ENCODE assay signal across 12 mouse cellular contexts in the genomic region with DNA sequence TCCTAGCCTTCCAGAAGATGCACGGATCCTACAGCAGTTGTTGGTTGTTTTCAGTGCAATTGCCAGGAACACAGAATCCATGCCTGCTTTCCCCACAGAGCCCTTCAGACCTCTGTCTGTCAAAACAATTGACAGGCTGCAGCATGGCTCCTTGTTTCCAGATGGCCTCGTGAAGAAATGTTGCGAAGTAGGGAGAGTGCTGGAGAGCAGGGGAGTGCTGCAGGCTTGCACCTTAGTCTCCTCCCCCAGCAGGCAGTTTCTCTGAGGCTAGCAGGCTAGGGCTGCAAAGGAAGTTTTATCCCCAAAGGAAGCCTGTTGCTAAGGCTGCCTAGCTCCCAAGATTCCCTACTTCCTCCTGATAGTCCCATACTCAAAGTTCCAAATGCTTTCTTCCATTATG.
DNase-seq lines count a peak whose midpoint lies in the region; ATAC-seq and TF ChIP-seq lines count a peak whose summit lies in the region.
"Had no signal": no experiment of that assay in that cellular context is flagged by ENCODE, and none has a peak within 500 bp of the region (broad histone marks: within the 10 kb centered on the region; RNA-seq: fewer than 3 reads in every experiment).

No protein-coding gene starts in this region.

- no peak overlapping the region for H3K9ac ChIP-seq in lung, embryonic 14.5 days
- no peak overlapping the region for H3K9ac ChIP-seq in limb, embryonic 13.5 days
- H3K9ac ChIP-seq: embryonic facial prominence, embryonic 13.5 days had no signal

- H3K27me3 ChIP-seq in lung, embryonic 14.5 days (ENCODE audit: insufficient read depth, low read length): no peaks in the 10 kb centered on the region
- no peaks in the 10 kb centered on the region for H3K27me3 ChIP-seq in limb, embryonic 13.5 days
- H3K27me3 ChIP-seq: embryonic facial prominence, embryonic 13.5 days had no signal

- H3K36me3 ChIP-seq in lung, embryonic 14.5 days (ENCODE audit: insufficient read depth): no peaks in the 10 kb centered on the region
- no peaks in the 10 kb centered on the region for H3K36me3 ChIP-seq in limb, embryonic 13.5 days
- H3K36me3 ChIP-seq: embryonic facial prominence, embryonic 13.5 days had no signal

- no peak overlapping the region for H3K27ac ChIP-seq in lung, embryonic 14.5 days (ENCODE audit: low read depth)
- H3K27ac ChIP-seq in limb, embryonic 13.5 days: peak overlapping the region; percentile 48; the same call in 1 of the 2 replicates
- H3K27ac ChIP-seq: embryonic facial prominence, embryonic 13.5 days had no signal

- WGBS in lung, embryonic 14.5 days: 9% methylated on average over 3 of the region's 3 CpGs
- 3% methylated on average over 3 of the region's 3 CpGs for WGBS in limb, embryonic 13.5 days

- no peak for ATAC-seq in lung, embryonic 14.5 days (ENCODE audit: insufficient read depth)
- ATAC-seq in limb, embryonic 13.5 days (ENCODE audit: low FRiP score, low read depth): peak; percentile 81
- ATAC-seq: midbrain, embryonic 16.5 days had no signal

- no peak for TF ChIP-seq CTCF in lung, embryonic 14.5 days (IDR thresholded peaks at IDR 0.05; ENCODE audit: low read depth)

- no peaks in the 10 kb centered on the region for H3K9me3 ChIP-seq in lung, embryonic 14.5 days (ENCODE audit: low read depth, low read length)
- no peaks in the 10 kb centered on the region for H3K9me3 ChIP-seq in limb, embryonic 13.5 days
- H3K9me3 ChIP-seq: embryonic facial prominence, embryonic 13.5 days had no signal

- no peak overlapping the region for H3K4me3 ChIP-seq in lung, embryonic 14.5 days (ENCODE audit: low read depth, low read length)
- no peak overlapping the region for H3K4me3 ChIP-seq in limb, embryonic 13.5 days
- H3K4me3 ChIP-seq: embryonic facial prominence, embryonic 13.5 days had no signal

- peak; percentile 27 for DNase-seq in cerebellum, adult 9-11 months
- DNase-seq in cerebellum, postnatal 14 days: no peak
- peak; percentile 4 for DNase-seq in lung, embryonic 14.5 days
- DNase-seq in lung, postnatal 4 days: no peak
- peak; percentile 11 for DNase-seq in heart, adult 8-10 months (ENCODE audit: low spot score)
- DNase-seq in adrenal gland, postnatal 14 days: no peak
- DNase-seq in ovary, postnatal 10 days (ENCODE audit: low spot score): no peak
- DNase-seq: layer of hippocampus, adult 9-11 months; lung, adult 2 months had no signal

- H3K4me2 ChIP-seq in lung, embryonic 14.5 days: no peak overlapping the region
- 0 out of 2 replicates have a peak overlapping the region, but pooled peaks have one; percentile 14 for H3K4me2 ChIP-seq in limb, embryonic 13.5 days (replicated peaks)
- H3K4me2 ChIP-seq: embryonic facial prominence, embryonic 13.5 days had no signal

- H3K4me1 ChIP-seq in lung, embryonic 14.5 days (ENCODE audit: insufficient read depth): no peaks in the 10 kb centered on the region
- peaks cover 4% of the 10 kb centered on the region; the same call in 1 of the 2 replicates for H3K4me1 ChIP-seq in limb, embryonic 13.5 days

Comparison
In these comparisons a context has a peak if more than half of its experiments do, and no peak if none do; other contexts are left out.
1. DNase-seq: peak in cerebellum, adult 9-11 months (single experiment), lung, embryonic 14.5 days (single experiment) and heart, adult 8-10 months (single experiment); none in cerebellum, postnatal 14 days (0 of 2), lung, postnatal 4 days (0 of 2), adrenal gland, postnatal 14 days (single experiment) and ovary, postnatal 10 days (single experiment).